Mouse (Mus musculus) erythroblast, embryonic 14.5 days (primary cell): ENCODE measurements around the gene Coro1a. TPM values are rescaled to one million over a fixed set of nuclear protein-coding genes. Genes with fewer than 3 reads are reported as not detected.
A peak's percentile ranks its signal among the peaks of the same experiment; 100 is the strongest.

ENCODE experiments used
- H3K27me3 ChIP-seq: 2 replicates; pipeline ENCODE4 v1.6.1; 2012; ENCODE audit warnings: inconsistent platforms; ENCODE audit not compliant: control insufficient read depth
- H3K36me3 ChIP-seq: 2 replicates; pipeline ENCODE4 v1.6.1; 2012; ENCODE audit warnings: mild to moderate bottlenecking, inconsistent platforms; ENCODE audit not compliant: control insufficient read depth
- H3K4me1 ChIP-seq: 2 replicates; pipeline ENCODE4 v1.6.1; 2012; ENCODE audit warnings: inconsistent platforms; ENCODE audit not compliant: control insufficient read depth
- H3K4me3 ChIP-seq: replicated peaks from 2 replicates; pipeline ENCODE3; 2012; ENCODE audit warnings: moderate library complexity, mild to moderate bottlenecking, inconsistent platforms
- H3K9me3 ChIP-seq: 2 replicates; pipeline ENCODE4 v1.6.1; 2012; ENCODE audit warnings: low read length, inconsistent platforms, mixed read lengths; ENCODE audit not compliant: control insufficient read depth
- GATA1 ChIP-seq: IDR thresholded peaks from 2 replicates; pipeline ENCODE4 v1.6.1; 2012; ENCODE audit warnings: low read length, inconsistent platforms, mixed read lengths
- TAL1 ChIP-seq: IDR thresholded peaks from 3 replicates; pipeline ENCODE4 v1.6.1; 2012; ENCODE audit warnings: low read length, inconsistent platforms, mixed read lengths
- polyA plus RNA-seq: library from polyadenylated mRNA; stranded (reverse); fragments of >175 nt; gene quantifications from 2 replicates; pipeline ENCODE4 v1.2.3, GENCODE M21; 2012

Coro1a gene
- polyA plus RNA-seq: 1.5 and 2.4 TPM in 2 replicates

GRCm38 (mm10) chr7:126707442-126708174 lies at the start of gene Coro1a:
Gene Coro1a, minus strand, starts transcription at chr7:126707787.
- Histone ChIP-seq H3K4me1 (peaks cover 15% of the 10 kb centered on the region), H3K9me3 (no peaks in the 10 kb centered on the region; the same call in 1 of the 2 replicates), H3K36me3 (no peaks in the 10 kb centered on the region), H3K27me3 (peaks cover 34% of the 10 kb centered on the region), H3K4me3 (no peak within 1 kb of the TSS)
- TF ChIP-seq TAL1 (no peak), GATA1 (no peak)

- Histone ChIP-seq H3K36me3 (no peaks in the 10 kb centered on the region), H3K4me3 (no peak overlapping the region), H3K27me3 (no peaks in the 10 kb centered on the region), H3K9me3 (no peaks in the 10 kb centered on the region), H3K4me1 (peaks cover 19% of the 10 kb centered on the region)
- no peak for TF ChIP-seq TAL1
- no peak for TF ChIP-seq GATA1
These were observed 47.3 kb upstream of the Coro1a start for GRCm38 (mm10) chr7:126754866-126755265.

GRCm38 (mm10) chr7:126749582-126750343 lies 42.2 kb upstream of the Coro1a start:
- H3K9me3 ChIP-seq: no peaks in the 10 kb centered on the region
- no peak overlapping the region for H3K4me3 ChIP-seq
- TF ChIP-seq TAL1 (no peak), GATA1 (no peak)
- H3K4me1 ChIP-seq: peaks cover 1% of the 10 kb centered on the region
- H3K36me3 ChIP-seq: no peaks in the 10 kb centered on the region
- H3K27me3 ChIP-seq: 0 out of 2 replicates have a peak, but pooled peaks cover 3% of the 10 kb centered on the region

- H3K4me1 ChIP-seq: no peaks in the 10 kb centered on the region; the same call in 1 of the 2 replicates
- H3K27me3 ChIP-seq: 0 out of 2 replicates have a peak, but pooled peaks cover 3% of the 10 kb centered on the region
- no peaks in the 10 kb centered on the region for H3K36me3 ChIP-seq
- no peak overlapping the region for H3K4me3 ChIP-seq
- no peak for TF ChIP-seq GATA1
- H3K9me3 ChIP-seq: no peaks in the 10 kb centered on the region
These were observed 41.2 kb upstream of the Coro1a start for GRCm38 (mm10) chr7:126748824-126749223.

GRCm38 (mm10) chr7:126746798-126747197 lies 39.2 kb upstream of the Coro1a start:
- no peak for TF ChIP-seq GATA1
- no peak for TF ChIP-seq TAL1
- H3K36me3 ChIP-seq: no peaks in the 10 kb centered on the region
- peak overlapping the region; percentile 17 for H3K4me3 ChIP-seq
- H3K4me1 ChIP-seq: no peaks in the 10 kb centered on the region; the same call in 1 of the 2 replicates
- H3K27me3 ChIP-seq: 0 out of 2 replicates have a peak, but pooled peaks cover 3% of the 10 kb centered on the region
- no peaks in the 10 kb centered on the region for H3K9me3 ChIP-seq

GRCm38 (mm10) chr7:126746066-126746465 lies 38.5 kb upstream of the Coro1a start:
- Histone ChIP-seq H3K4me3 (no peak overlapping the region), H3K9me3 (no peaks in the 10 kb centered on the region), H3K36me3 (no peaks in the 10 kb centered on the region), H3K27me3 (0 out of 2 replicates have a peak, but pooled peaks cover 3% of the 10 kb centered on the region), H3K4me1 (no peaks in the 10 kb centered on the region; the same call in 1 of the 2 replicates)
- TF ChIP-seq TAL1: no peak
- TF ChIP-seq GATA1: no peak

GRCm38 (mm10) chr7:126741964-126742482 lies 34.4 kb upstream of the Coro1a start:
- 0 out of 2 replicates have a peak, but pooled peaks cover 3% of the 10 kb centered on the region for H3K27me3 ChIP-seq
- no peaks in the 10 kb centered on the region for H3K36me3 ChIP-seq
- H3K4me1 ChIP-seq: no peaks in the 10 kb centered on the region
- no peak overlapping the region for H3K4me3 ChIP-seq
- TF ChIP-seq GATA1 (no peak), TAL1 (no peak)
- no peaks in the 10 kb centered on the region for H3K9me3 ChIP-seq

GRCm38 (mm10) chr7:126741452-126741851 lies 33.9 kb upstream of the Coro1a start:
- Histone ChIP-seq H3K9me3 (no peaks in the 10 kb centered on the region), H3K4me3 (no peak overlapping the region), H3K4me1 (no peaks in the 10 kb centered on the region), H3K36me3 (no peaks in the 10 kb centered on the region), H3K27me3 (0 out of 2 replicates have a peak, but pooled peaks cover 3% of the 10 kb centered on the region)
- TF ChIP-seq TAL1: no peak
- TF ChIP-seq GATA1: no peak

GRCm38 (mm10) chr7:126740977-126741376 lies 33.4 kb upstream of the Coro1a start:
- H3K36me3 ChIP-seq: no peaks in the 10 kb centered on the region
- H3K9me3 ChIP-seq: no peaks in the 10 kb centered on the region
- no peak for TF ChIP-seq GATA1
- TF ChIP-seq TAL1: no peak
- no peaks in the 10 kb centered on the region for H3K4me1 ChIP-seq
- H3K4me3 ChIP-seq: no peak overlapping the region
- H3K27me3 ChIP-seq: 0 out of 2 replicates have a peak, but pooled peaks cover 2% of the 10 kb centered on the region
